Mouse (Mus musculus) megakaryocyte progenitor cell, adult 5-6 weeks (primary cell): Measurements from ENCODE around the gene Olfr1151. TPM values are rescaled to one million over a fixed set of nuclear protein-coding genes. Genes with fewer than 3 reads are reported as not detected.

Experiments
- ATAC-seq: replicated peaks from 2 replicates; pipeline ENCODE4 v1.8.0; 2016; ENCODE audit warnings: mild to moderate bottlenecking, moderate TSS enrichment, inconsistent platforms; ENCODE audit not compliant: poor library complexity
- total RNA-seq, 2 experiments: library from RNA; stranded (forward) in 1 of 2; stranded (reverse) in 1 of 2; fragments of 157-497, 149-512 nt in 1 of 2; fragments of 200-1000 nt in 1 of 2; gene quantifications; 2 replicates each; pipeline versions ENCODE4 v1.2.3 to v1.2.4; 2015 to 2017

Olfr1151 gene
- total RNA-seq (2015), result not detected in 2 replicates
- total RNA-seq (2017), result not detected in 2 replicates

DNA sequence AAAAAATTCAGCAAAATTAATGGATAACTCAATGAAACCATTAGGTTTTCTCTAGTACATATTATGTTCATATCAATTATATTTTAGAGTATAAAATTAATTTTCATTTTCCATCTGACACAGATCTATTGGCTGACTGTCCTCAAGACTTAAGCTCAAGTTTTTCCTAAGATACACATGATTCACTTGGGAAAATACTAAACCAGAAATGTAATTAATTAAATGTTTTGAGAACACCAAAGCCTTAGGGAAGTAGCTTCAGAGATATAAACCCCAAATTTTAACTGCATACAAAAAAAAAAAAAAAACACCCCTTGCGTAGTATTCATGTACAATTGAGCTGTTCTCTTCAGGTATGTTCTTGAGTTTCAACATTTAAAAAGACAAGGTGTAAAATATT, at the start of gene Olfr1151:
Olfr1151 (plus strand) TSS at position 301 of the 400 bp plus-strand sequence.
- ATAC-seq, result no peak

GRCm38 (mm10) chr2:87809522-87809921, 46.1 kb upstream of the Olfr1151 start, which contains the start of gene Olfr1145:
Olfr1145 (plus strand) TSS chr2:87809822.
- no peak for ATAC-seq

DNA sequence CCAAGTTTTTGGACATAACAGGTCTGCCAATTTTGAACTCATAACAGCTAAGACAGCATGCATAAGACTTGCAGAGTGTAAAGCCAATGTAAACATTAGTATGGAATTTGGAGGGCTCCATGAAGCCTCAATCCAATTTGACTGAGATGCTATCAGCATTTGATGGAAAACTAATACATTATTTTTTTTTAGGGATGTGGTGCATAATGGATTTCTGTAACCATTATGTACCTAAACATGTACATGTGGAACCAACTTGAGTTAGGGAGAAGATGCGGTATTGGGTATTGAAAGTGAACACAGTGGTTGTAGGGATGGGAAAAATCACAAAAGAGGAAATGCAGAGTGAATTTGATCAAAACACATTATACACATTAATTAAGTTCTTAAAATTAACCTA, 25.4 kb upstream of the Olfr1151 start, which contains the start of gene Olfr1148:
Olfr1148 (plus strand) TSS at position 301 of the 400 bp plus-strand sequence.
- ATAC-seq, result no peak

DNA sequence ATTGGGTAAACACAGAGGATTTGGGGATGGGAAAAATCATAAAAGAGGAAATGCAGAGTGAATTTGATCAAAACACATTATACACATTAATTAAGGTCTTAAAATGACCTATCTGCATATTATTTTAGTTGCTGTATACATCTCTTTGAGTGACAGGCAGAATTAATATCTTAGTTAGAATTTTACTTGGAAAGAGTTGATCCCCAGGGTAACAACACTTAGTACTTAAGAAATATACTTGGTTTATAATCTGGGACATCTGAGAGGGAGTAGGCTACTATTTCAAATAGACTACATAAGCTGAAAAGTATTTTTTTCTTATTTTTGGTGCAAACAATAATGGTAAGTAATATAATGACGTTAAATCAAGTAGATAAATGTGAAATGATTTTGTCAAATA, 12.0 kb upstream of the Olfr1151 start, which contains the start of gene Olfr1150-ps1:
Olfr1150-ps1 (plus strand) TSS at position 301 of the 400 bp plus-strand sequence.
- ATAC-seq, result no peak

- ATAC-seq, result no peak
These were observed 10.5 kb downstream of the Olfr1151 start, which contains the start of gene Olfr1152 for GRCm38 (mm10) chr2:87866192-87866591. Olfr1152 (plus strand) TSS chr2:87866492.

DNA sequence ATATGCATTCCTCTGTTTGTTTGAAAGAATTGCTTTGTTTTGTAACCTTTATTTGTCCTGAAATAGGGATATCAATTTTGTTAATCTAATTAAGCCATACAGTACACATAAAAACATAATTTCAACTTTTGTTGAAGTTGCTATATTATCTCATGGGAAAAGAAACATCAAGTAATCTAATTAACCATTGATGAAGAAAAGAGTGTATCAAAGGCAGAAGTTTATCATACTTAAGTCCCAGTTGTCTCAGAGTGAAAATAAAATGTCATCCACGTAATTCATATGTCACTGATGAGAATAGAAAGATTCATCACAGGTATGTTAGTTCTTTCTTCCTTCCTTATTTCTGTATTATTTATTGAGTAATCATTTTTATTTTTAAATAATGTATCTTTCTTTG, 39.0 kb downstream of the Olfr1151 start, which contains the start of gene Olfr1153:
Olfr1153 (plus strand) TSS at position 301 of the 400 bp plus-strand sequence.
- ATAC-seq, result no peak

- no peak for ATAC-seq
These were observed 49.4 kb downstream of the Olfr1151 start, which contains the start of gene Olfr1154 for GRCm38 (mm10) chr2:87905066-87905465. Olfr1154 (minus strand) TSS chr2:87905166.

Other genes with a start within 250 kb of the Olfr1151 start
- gene Olfr1130, start 249.7 kb upstream of the Olfr1151 start, total RNA-seq (2015), result not detected in 2 replicates
- not detected in 2 replicates for gene Olfr1130, start 249.7 kb upstream of the Olfr1151 start, total RNA-seq (2017)
- gene Olfr1131, start 228.8 kb upstream of the Olfr1151 start, total RNA-seq (2015), result not detected in 2 replicates
- gene Olfr1131, start 228.8 kb upstream of the Olfr1151 start, total RNA-seq (2017), result not detected in 2 replicates
- gene Olfr1132, start 218.3 kb upstream of the Olfr1151 start, total RNA-seq (2015), result not detected in 2 replicates
- gene Olfr1132, start 218.3 kb upstream of the Olfr1151 start, total RNA-seq (2017), result not detected in 2 replicates
- gene Olfr1133, start 208.5 kb upstream of the Olfr1151 start, total RNA-seq (2015), result not detected in 2 replicates
- not detected in 2 replicates for gene Olfr1133, start 208.5 kb upstream of the Olfr1151 start, total RNA-seq (2017)
- not detected in 2 replicates for gene Olfr1134, start 197.4 kb upstream of the Olfr1151 start, total RNA-seq (2015)
- not detected in 2 replicates for gene Olfr1134, start 197.4 kb upstream of the Olfr1151 start, total RNA-seq (2017)
- gene Olfr1135, start 182.2 kb upstream of the Olfr1151 start, total RNA-seq (2015), result not detected in 2 replicates
- gene Olfr1135, start 182.2 kb upstream of the Olfr1151 start, total RNA-seq (2017), result not detected in 2 replicates
- not detected in 2 replicates for gene Olfr1136, start 161.9 kb upstream of the Olfr1151 start, total RNA-seq (2015)
- not detected in 2 replicates for gene Olfr1136, start 161.9 kb upstream of the Olfr1151 start, total RNA-seq (2017)
- gene Olfr1137, start 142.7 kb upstream of the Olfr1151 start, total RNA-seq (2015), result not detected in 2 replicates
- gene Olfr1137, start 142.7 kb upstream of the Olfr1151 start, total RNA-seq (2017), result not detected in 2 replicates
- gene Olfr1138, start 115.9 kb upstream of the Olfr1151 start, total RNA-seq (2015), result not detected in 2 replicates
- not detected in 2 replicates for gene Olfr1138, start 115.9 kb upstream of the Olfr1151 start, total RNA-seq (2017)
- not detected in 2 replicates for gene Olfr1140, start 112.1 kb upstream of the Olfr1151 start, total RNA-seq (2015)
- not detected in 2 replicates for gene Olfr1140, start 112.1 kb upstream of the Olfr1151 start, total RNA-seq (2017)
- gene Olfr1141, start 101.9 kb upstream of the Olfr1151 start, total RNA-seq (2015), result not detected in 2 replicates
- gene Olfr1141, start 101.9 kb upstream of the Olfr1151 start, total RNA-seq (2017), result not detected in 2 replicates
- not detected in 2 replicates for gene Olfr152, start 76.4 kb upstream of the Olfr1151 start, total RNA-seq (2015)
- not detected in 2 replicates for gene Olfr152, start 76.4 kb upstream of the Olfr1151 start, total RNA-seq (2017)
- gene Olfr1143, start 55.3 kb upstream of the Olfr1151 start, total RNA-seq (2015), result not detected in 2 replicates
- gene Olfr1143, start 55.3 kb upstream of the Olfr1151 start, total RNA-seq (2017), result not detected in 2 replicates
- gene Olfr1145, start 46.0 kb upstream of the Olfr1151 start, total RNA-seq (2015), result not detected in 2 replicates
- not detected in 2 replicates for gene Olfr1145, start 46.0 kb upstream of the Olfr1151 start, total RNA-seq (2017)
- gene Olfr1148, start 25.3 kb upstream of the Olfr1151 start, total RNA-seq (2015), result not detected in 2 replicates
- gene Olfr1148, start 25.3 kb upstream of the Olfr1151 start, total RNA-seq (2017), result not detected in 2 replicates
- not detected in 2 replicates for gene Olfr1150-ps1, start 11.9 kb upstream of the Olfr1151 start, total RNA-seq (2015)
- gene Olfr1150-ps1, start 11.9 kb upstream of the Olfr1151 start, total RNA-seq (2017), result not detected in 2 replicates
- gene Olfr1152, start 10.6 kb downstream of the Olfr1151 start, total RNA-seq (2015), result not detected in 2 replicates
- not detected in 2 replicates for gene Olfr1152, start 10.6 kb downstream of the Olfr1151 start, total RNA-seq (2017)
- gene Olfr1153, start 39.1 kb downstream of the Olfr1151 start, total RNA-seq (2015), result not detected in 2 replicates
- not detected in 2 replicates for gene Olfr1153, start 39.1 kb downstream of the Olfr1151 start, total RNA-seq (2017)
- gene Olfr1154, start 49.3 kb downstream of the Olfr1151 start, total RNA-seq (2015), result not detected in 2 replicates
- gene Olfr1154, start 49.3 kb downstream of the Olfr1151 start, total RNA-seq (2017), result not detected in 2 replicates
- gene Olfr1155, start 89.3 kb downstream of the Olfr1151 start, total RNA-seq (2015), result not detected in 2 replicates
- gene Olfr1155, start 89.3 kb downstream of the Olfr1151 start, total RNA-seq (2017), result not detected in 2 replicates
- not detected in 2 replicates for gene Olfr1156, start 97.2 kb downstream of the Olfr1151 start, total RNA-seq (2015)
- gene Olfr1156, start 97.2 kb downstream of the Olfr1151 start, total RNA-seq (2017), result not detected in 2 replicates
- gene Olfr1157, start 112.4 kb downstream of the Olfr1151 start, total RNA-seq (2015), result not detected in 2 replicates
- gene Olfr1157, start 112.4 kb downstream of the Olfr1151 start, total RNA-seq (2017), result not detected in 2 replicates
- gene Olfr74, start 118.8 kb downstream of the Olfr1151 start, total RNA-seq (2015), result not detected in 2 replicates
- not detected in 2 replicates for gene Olfr74, start 118.8 kb downstream of the Olfr1151 start, total RNA-seq (2017)
- not detected in 2 replicates for gene Olfr1158, start 134.3 kb downstream of the Olfr1151 start, total RNA-seq (2015)
- gene Olfr1158, start 134.3 kb downstream of the Olfr1151 start, total RNA-seq (2017), result not detected in 2 replicates
- gene Olfr1160, start 152.4 kb downstream of the Olfr1151 start, total RNA-seq (2015), result not detected in 2 replicates
- not detected in 2 replicates for gene Olfr1160, start 152.4 kb downstream of the Olfr1151 start, total RNA-seq (2017)
- gene Olfr1161, start 166.9 kb downstream of the Olfr1151 start, total RNA-seq (2015), result not detected in 2 replicates
- not detected in 2 replicates for gene Olfr1161, start 166.9 kb downstream of the Olfr1151 start, total RNA-seq (2017)
- not detected in 2 replicates for gene Olfr73, start 181.8 kb downstream of the Olfr1151 start, total RNA-seq (2015)
- gene Olfr73, start 181.8 kb downstream of the Olfr1151 start, total RNA-seq (2017), result not detected in 2 replicates
- gene Olfr1162, start 195.3 kb downstream of the Olfr1151 start, total RNA-seq (2015), result not detected in 2 replicates
- not detected in 2 replicates for gene Olfr1162, start 195.3 kb downstream of the Olfr1151 start, total RNA-seq (2017)
- gene Olfr1163, start 216.0 kb downstream of the Olfr1151 start, total RNA-seq (2015), result not detected in 2 replicates
- gene Olfr1163, start 216.0 kb downstream of the Olfr1151 start, total RNA-seq (2017), result not detected in 2 replicates
- not detected in 2 replicates for gene Olfr1164, start 238.1 kb downstream of the Olfr1151 start, total RNA-seq (2015)
- gene Olfr1164, start 238.1 kb downstream of the Olfr1151 start, total RNA-seq (2017), result not detected in 2 replicates